Mouse (Mus musculus) olfactory bulb, adult 2 months (tissue): ENCODE results near the gene Tmem8b.

Experiments used
- CTCF ChIP-seq: fragments of 200-500 bp; IDR thresholded peaks from 2 replicates; pipeline ENCODE4 v1.5.1; 2012; ENCODE audit warnings: low read depth, mild to moderate bottlenecking, low read length, moderate library complexity; ENCODE audit not compliant: insufficient read depth
- POLR2A ChIP-seq: fragments of 200-500 bp; IDR thresholded peaks from 2 replicates; pipeline ENCODE4 v1.6.1; 2012; ENCODE audit warnings: mild to moderate bottlenecking, low read depth, low read length, moderate library complexity; ENCODE audit not compliant: insufficient read depth

GRCm38 (mm10) chr4:43733186-43733585, 64.4 kb downstream of the Tmem8b start:
- no peak for TF ChIP-seq CTCF
- TF ChIP-seq POLR2A = no peak
